In the genomic region with DNA sequence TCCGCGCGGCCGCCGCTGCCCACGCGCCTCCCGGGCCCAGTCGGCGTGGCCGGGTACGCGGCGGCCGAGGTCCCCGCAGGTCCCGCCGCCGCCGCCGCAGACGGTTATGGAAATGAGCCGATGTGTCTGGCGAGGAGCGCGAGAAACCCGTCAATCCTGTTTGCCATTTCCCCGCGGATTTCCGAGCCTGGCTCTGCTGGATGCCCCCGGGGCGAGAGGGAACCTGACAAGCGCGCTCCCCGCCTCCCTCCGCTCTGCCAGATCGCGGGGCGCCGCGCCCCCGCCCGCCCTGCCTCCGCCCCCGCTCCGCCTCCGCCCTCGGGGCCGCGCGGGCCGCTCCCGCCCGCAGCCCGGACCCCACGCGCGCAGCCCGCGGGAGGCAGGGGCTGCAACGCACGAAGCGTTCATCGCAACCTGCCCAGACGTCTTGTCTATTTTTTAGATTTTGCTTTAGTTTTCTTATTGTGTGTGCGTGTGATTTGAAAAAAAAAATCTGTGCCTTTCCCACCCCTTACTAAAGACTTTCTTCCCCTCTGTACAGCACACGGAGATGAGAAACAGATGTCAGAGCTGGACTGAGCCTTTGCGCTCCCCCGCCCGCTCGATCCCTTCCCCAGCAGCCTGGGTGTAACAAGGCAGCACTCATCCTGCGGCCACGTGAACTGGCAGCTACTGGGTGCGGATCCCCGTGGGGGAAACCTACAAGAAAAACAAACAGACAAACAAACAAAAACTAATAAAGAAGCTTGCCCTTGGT, we compare ENCODE assay signal across 7 mouse cellular contexts. TPM values are rescaled to one million over a fixed set of nuclear protein-coding genes. Genes with fewer than 3 reads are reported as not detected.
DNase-seq lines count a peak whose midpoint lies in the region; ATAC-seq lines count a peak whose summit lies in the region.

A gene (minus strand): TSS at position 283 of the 757 bp plus-strand sequence.

- intact Hi-C loops in left cerebral cortex, postnatal 4 days (cut with DNase I), result no loop called here

- H3K9ac ChIP-seq in hindbrain, embryonic 16.5 days (ENCODE audit: low read depth, low read length), result peak within 1 kb of the TSS; percentile 87
- peak within 1 kb of the TSS; percentile 97 for H3K9ac ChIP-seq in midbrain, embryonic 13.5 days (replicated peaks)

- peaks cover 38% of the 10 kb centered on the region for H3K4me1 ChIP-seq in hindbrain, embryonic 16.5 days (ENCODE audit: control insufficient read depth, insufficient read depth, low read depth, low read length)
- H3K4me1 ChIP-seq in midbrain, embryonic 13.5 days (replicated peaks), result peaks cover 54% of the 10 kb centered on the region

- DNase-seq in adrenal gland, adult 18-20 months (ENCODE audit: low spot score in 2 of 2), result peak; percentile 52 to 60
- DNase-seq in cerebellum, postnatal 14 days, result peak; percentile 69 to 77
- DNase-seq in gastrocnemius, adult 8-10 months (ENCODE audit: low spot score in 2 of 2), result peak; percentile 29 to 57
- peak; percentile 77 for DNase-seq in left cerebral cortex, postnatal 4 days
- peak; percentile 75 for DNase-seq in testis, postnatal 10 days (ENCODE audit: low spot score)

- H3K27ac ChIP-seq in hindbrain, embryonic 16.5 days (ENCODE audit: low read depth, low read length), result peak within 1 kb of the TSS; percentile 91
- peak within 1 kb of the TSS; percentile 97 for H3K27ac ChIP-seq in midbrain, embryonic 13.5 days

- peak within 1 kb of the TSS; percentile 86 for H3K4me3 ChIP-seq in hindbrain, embryonic 16.5 days (ENCODE audit: low read length)
- peak within 1 kb of the TSS; percentile 73 for H3K4me3 ChIP-seq in midbrain, embryonic 13.5 days (replicated peaks)

- under 1% methylated on average over 56 of the region's 75 CpGs for WGBS in hindbrain, embryonic 16.5 days
- WGBS in midbrain, embryonic 13.5 days, result under 1% methylated on average over 70 of the region's 75 CpGs

- H3K4me2 ChIP-seq in hindbrain, embryonic 16.5 days (ENCODE audit: low read length), result peak within 1 kb of the TSS; percentile 82
- H3K4me2 ChIP-seq in midbrain, embryonic 13.5 days (replicated peaks), result peak within 1 kb of the TSS; percentile 87

- ATAC-seq in hindbrain, embryonic 16.5 days, result peak; percentile 71
- peak; percentile 61 for ATAC-seq in midbrain, embryonic 13.5 days

- H3K36me3 ChIP-seq in hindbrain, embryonic 16.5 days (ENCODE audit: control insufficient read depth, insufficient read depth, low read length), result no peaks in the 10 kb centered on the region
- no peaks in the 10 kb centered on the region for H3K36me3 ChIP-seq in midbrain, embryonic 13.5 days

- no peaks in the 10 kb centered on the region for H3K27me3 ChIP-seq in hindbrain, embryonic 16.5 days (replicated peaks; ENCODE audit: control insufficient read depth, insufficient read depth, low read length)
- H3K27me3 ChIP-seq in midbrain, embryonic 13.5 days, result peaks cover 27% of the 10 kb centered on the region

- no peaks in the 10 kb centered on the region for H3K9me3 ChIP-seq in hindbrain, embryonic 16.5 days (ENCODE audit: control insufficient read depth, low read length)
- H3K9me3 ChIP-seq in midbrain, embryonic 13.5 days, result no peaks in the 10 kb centered on the region

RNA-seq across cellular contexts. Expression of the gene that starts here (rescaled TPM):
- total RNA-seq in adrenal gland, adult 18-20 months (2021), result 1 to 10 TPM; 3.9 to 6.2 TPM
- total RNA-seq in gastrocnemius, adult 8-10 months (2022), result 1 to 10 TPM in 3 of 4 experiments, under 1 TPM in 1; 0.78 to 1.9 (median 1.4) TPM
- polyA plus RNA-seq in hindbrain, embryonic 16.5 days (2015; fragmentation: Nextera tagmentation; extraction: Ambion mirVana), result 8.5 and 18.5 TPM in 2 replicates
- 10 to 100 TPM; 36.7 to 39.6 TPM for total RNA-seq in left cerebral cortex, postnatal 4 days (2021)
- polyA plus RNA-seq in midbrain, embryonic 13.5 days (2015; fragmentation: Nextera tagmentation; extraction: Ambion mirVana), result 33.2 and 38.7 TPM in 2 replicates

Comparison
In these comparisons a context has a peak if more than half of its experiments do, and no peak if none do; other contexts are left out.
1. Peak in every context shown above with its lines: DNase-seq, ATAC-seq, H3K4me3 ChIP-seq and H3K27ac ChIP-seq.
2. RNA of the gene that starts here (total RNA-seq): 36.7 to 39.6 TPM in left cerebral cortex, postnatal 4 days; 3.9 to 6.2 TPM in adrenal gland, adult 18-20 months and 0.78 to 1.9 TPM in gastrocnemius, adult 8-10 months; every median in the first group is over 4 times any median in the second.